Mouse (Mus musculus) G1E (cell line): Measurements from ENCODE around the gene Cyp2a12. TPM values are rescaled to one million over a fixed set of nuclear protein-coding genes. Genes with fewer than 3 reads are reported as not detected.
"Not testable (repeated sequence)": the region's sequence is repeated elsewhere in the genome, so short reads cannot be mapped to it uniquely, and the experiment has no call there.

Source experiments
- ATAC-seq: 2 replicates; pipeline ENCODE4 v1.8.0; 2016; ENCODE audit warnings: mild to moderate bottlenecking; ENCODE audit not compliant: insufficient number of reproducible peaks, poor library complexity, low FRiP score, severe bottlenecking; ENCODE audit errors: extremely low read depth
- DNase-seq: peaks from one replicate; pipeline ENCODE4 v3.0.0; 2012; ENCODE audit warnings: low spot score
- H3K27me3 ChIP-seq: 2 replicates; pipeline ENCODE4 v1.6.1; 2012; ENCODE audit warnings: mild to moderate bottlenecking, low read length, inconsistent platforms; ENCODE audit not compliant: insufficient read depth
- H3K36me3 ChIP-seq: replicated peaks from 2 replicates; pipeline ENCODE3; 2012; ENCODE audit warnings: mild to moderate bottlenecking, inconsistent platforms
- H3K4me1 ChIP-seq: 2 replicates; pipeline ENCODE4 v1.6.1; 2012; ENCODE audit warnings: low read depth, low read length, inconsistent platforms, mixed read lengths; ENCODE audit not compliant: insufficient read depth
- H3K4me3 ChIP-seq: 2 replicates; pipeline ENCODE4 v1.5.1; 2012; ENCODE audit warnings: low read depth, mild to moderate bottlenecking, inconsistent platforms, low read length, moderate library complexity, mixed read lengths
- H3K9me3 ChIP-seq: replicated peaks from 2 replicates; pipeline ENCODE4 v1.6.1; 2012; ENCODE audit warnings: inconsistent platforms
- CTCF ChIP-seq: IDR thresholded peaks from 2 replicates; pipeline ENCODE4 v1.5.1; 2012; ENCODE audit warnings: low read depth, low read length, inconsistent platforms, mixed read lengths
- GATA1 ChIP-seq: IDR thresholded peaks from 2 replicates; pipeline ENCODE4 v1.6.1; 2012; ENCODE audit warnings: borderline replicate concordance, low read length, inconsistent platforms, mixed read lengths
- GATA2 ChIP-seq: IDR thresholded peaks from 2 replicates; pipeline ENCODE4 v1.6.1; 2012; ENCODE audit warnings: low read depth, low read length, inconsistent platforms, borderline replicate concordance
- POLR2AphosphoS5 ChIP-seq: IDR thresholded peaks from 2 replicates; pipeline ENCODE4 v1.6.1; 2012; ENCODE audit warnings: low read depth, low read length, inconsistent platforms; ENCODE audit not compliant: insufficient replicate concordance
- TAL1 ChIP-seq: conservative IDR thresholded peaks from 2 replicates; pipeline ENCODE4 v1.6.1; 2012; ENCODE audit warnings: low read depth, low read length, inconsistent platforms, mixed read lengths
- polyA plus RNA-seq: library from polyadenylated mRNA; stranded (reverse); fragments of >175 nt; gene quantifications from 2 replicates; pipeline ENCODE4 v1.2.3, GENCODE M21; 2012
- total RNA-seq, 2 experiments: library from RNA; stranded (forward) in 1 of 2; stranded (reverse) in 1 of 2; fragments of 200-1000 nt in 1 of 2; fragments of >200 nt in 1 of 2; fragmentation: Nextera tagmentation in 1 of 2; gene quantifications; 2 replicates each; pipeline ENCODE4 v1.2.3; 2014 to 2017

Gene Cyp2a12
- total RNA-seq (2014; fragmentation: Nextera tagmentation) (not detected in 2 replicates), total RNA-seq (2017) (not detected in 2 replicates), polyA plus RNA-seq (not detected in 2 replicates)

DNA sequence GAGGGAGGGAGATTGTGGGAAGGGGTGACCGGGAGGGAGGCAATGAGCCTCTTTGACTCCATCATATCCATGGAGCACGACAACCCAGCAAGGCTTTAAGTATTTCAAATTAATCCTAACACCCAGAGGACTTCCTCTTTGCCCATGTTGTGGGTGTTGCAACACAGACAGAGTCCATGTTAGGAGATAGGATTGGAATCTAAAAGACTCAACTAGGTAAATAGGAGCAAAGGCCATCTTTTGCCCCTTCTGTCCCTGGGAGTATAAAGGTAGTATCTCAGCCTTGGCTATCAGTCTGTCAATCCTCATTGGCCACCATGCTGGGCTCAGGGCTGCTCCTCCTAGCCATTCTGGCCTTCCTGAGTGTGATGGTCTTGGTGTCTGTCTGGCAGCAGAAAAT, at the start of gene Cyp2a12:
TSS of gene Cyp2a12 (plus strand) at position 293 of the 400 bp plus-strand sequence.
- no peak for DNase-seq
- no peaks in the 10 kb centered on the region for H3K4me1 ChIP-seq
- no peaks in the 10 kb centered on the region for H3K27me3 ChIP-seq
- TF ChIP-seq POLR2AphosphoS5 = no peak
- TF ChIP-seq GATA1 = no peak
- no peak for TF ChIP-seq CTCF
- no peak for TF ChIP-seq TAL1
- no peak for TF ChIP-seq GATA2
- H3K36me3 ChIP-seq = no peaks in the 10 kb centered on the region
- no peak within 1 kb of the TSS for H3K4me3 ChIP-seq
- ATAC-seq = no peak
- H3K9me3 ChIP-seq = no peaks in the 10 kb centered on the region

DNA sequence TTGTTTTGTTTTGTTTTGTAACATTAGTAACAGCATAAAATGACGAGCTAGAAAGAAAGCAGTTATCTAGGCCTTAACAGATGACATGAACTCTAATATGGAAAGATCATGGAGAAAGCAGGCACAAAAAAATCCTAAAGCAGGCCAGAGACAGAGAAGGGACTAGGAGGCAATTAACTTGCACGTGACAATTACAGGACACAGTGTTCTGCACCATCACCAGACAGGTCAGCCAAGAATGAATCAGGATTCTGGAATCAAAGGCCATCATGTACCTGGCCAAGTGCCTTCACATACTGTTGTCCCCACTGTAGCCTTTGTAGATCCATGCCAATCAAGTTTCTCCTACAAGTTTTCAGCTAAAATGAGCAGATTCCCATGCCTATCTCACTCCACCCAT, 47.4 kb upstream of the Cyp2a12 start:
- H3K4me1 ChIP-seq, H3K9me3 ChIP-seq, H3K36me3 ChIP-seq, H3K4me3 ChIP-seq, ATAC-seq, DNase-seq, H3K27me3 ChIP-seq: not testable (repeated sequence)

DNA sequence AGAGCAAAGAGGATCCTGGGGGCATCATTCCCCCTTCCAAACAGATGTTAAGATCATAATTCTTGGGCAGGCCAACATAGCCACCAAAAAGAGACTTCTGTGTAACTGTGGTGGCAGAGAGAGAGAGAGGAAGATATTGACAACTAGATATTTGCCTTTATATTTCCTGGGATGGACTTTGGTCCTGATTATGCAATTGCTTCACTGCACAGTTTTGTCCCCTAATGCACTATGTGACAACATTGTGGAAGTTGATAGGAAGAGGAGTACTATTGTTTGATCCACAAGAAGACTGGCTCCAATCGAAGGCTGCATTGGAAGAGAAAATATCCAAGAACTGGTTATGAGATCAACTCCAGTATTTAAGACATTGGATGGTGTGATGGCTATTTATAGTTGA, 46.9 kb upstream of the Cyp2a12 start:
- H3K36me3 ChIP-seq, ATAC-seq: not testable (repeated sequence)

DNA sequence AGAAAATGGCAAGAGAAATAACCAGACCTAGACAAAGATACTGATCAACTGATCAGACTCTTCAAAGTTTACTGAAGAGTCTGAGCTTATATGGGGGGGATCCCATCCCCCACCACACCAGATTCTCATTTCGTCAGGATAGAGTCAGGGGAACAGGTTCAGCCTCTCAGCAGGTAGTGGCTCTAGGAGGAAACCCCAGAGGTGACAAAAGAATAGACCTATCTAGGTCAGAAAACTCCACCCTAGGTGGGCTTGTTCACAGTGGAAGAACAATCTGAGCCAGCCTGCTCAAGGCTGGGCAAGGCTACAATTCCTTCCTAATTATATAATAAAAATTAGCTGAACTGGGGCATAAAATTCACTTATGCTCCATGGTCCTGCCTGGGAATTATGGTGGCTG, 46.3 kb upstream of the Cyp2a12 start:
- Histone ChIP-seq H3K4me1 (no peaks in the 10 kb centered on the region), H3K36me3 (no peaks in the 10 kb centered on the region), H3K27me3 (no peaks in the 10 kb centered on the region), H3K9me3 (no peaks in the 10 kb centered on the region), H3K4me3 (no peak overlapping the region)
- ATAC-seq (no peak), DNase-seq (no peak)
- no peak for TF ChIP-seq POLR2AphosphoS5
- no peak for TF ChIP-seq TAL1
- no peak for TF ChIP-seq GATA1
- no peak for TF ChIP-seq GATA2
- no peak for TF ChIP-seq CTCF

More for the DNA sequence above, 46.9 kb upstream of the Cyp2a12 start:
- DNase-seq, H3K27me3 ChIP-seq, H3K4me1 ChIP-seq, H3K4me3 ChIP-seq, H3K9me3 ChIP-seq: not testable (repeated sequence)

DNA sequence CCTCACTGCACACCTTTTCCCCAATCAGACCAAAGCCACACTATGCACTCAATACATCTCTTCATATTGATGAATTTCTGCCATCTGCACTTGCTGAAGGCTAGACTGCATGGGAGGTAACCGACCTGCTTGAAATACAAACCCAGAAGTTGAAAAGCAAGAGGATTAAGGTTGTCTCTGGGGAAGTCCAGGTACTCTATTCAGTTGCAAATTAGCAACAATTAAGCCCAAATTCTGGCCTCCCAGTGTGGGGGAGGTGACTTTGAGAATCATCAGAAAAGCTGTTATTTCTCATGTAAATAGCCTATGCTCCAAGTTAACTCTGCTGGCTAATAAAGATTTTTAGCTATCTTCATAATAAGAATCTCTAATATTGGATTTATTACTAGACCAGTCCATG, 45.7 kb upstream of the Cyp2a12 start:
- H3K27me3 ChIP-seq, ATAC-seq, H3K4me3 ChIP-seq, DNase-seq, H3K4me1 ChIP-seq, H3K9me3 ChIP-seq, H3K36me3 ChIP-seq: not testable (repeated sequence)

DNA sequence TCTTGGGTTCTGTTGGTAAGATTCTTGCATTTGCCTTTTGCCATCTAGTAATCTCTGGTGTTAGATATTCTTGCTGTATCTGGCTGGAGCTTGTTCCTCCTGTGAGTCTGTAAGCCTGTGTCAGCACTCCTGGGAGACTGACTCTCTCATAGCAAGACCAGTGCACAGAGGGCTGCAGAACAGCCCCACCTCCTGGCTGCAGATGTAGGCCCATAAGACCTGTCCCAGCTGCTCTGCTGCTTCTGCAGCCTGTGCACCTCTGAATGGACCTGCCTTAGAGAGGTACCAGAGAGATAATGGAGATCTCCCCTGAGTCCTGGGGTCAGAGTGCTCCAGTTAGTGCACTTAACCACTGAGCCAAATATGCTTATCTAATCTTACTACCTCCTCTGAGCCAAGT, 2.3 kb upstream of the Cyp2a12 start:
- H3K9me3 ChIP-seq, H3K36me3 ChIP-seq, H3K27me3 ChIP-seq, H3K4me3 ChIP-seq, H3K4me1 ChIP-seq, DNase-seq, ATAC-seq: not testable (repeated sequence)

DNA sequence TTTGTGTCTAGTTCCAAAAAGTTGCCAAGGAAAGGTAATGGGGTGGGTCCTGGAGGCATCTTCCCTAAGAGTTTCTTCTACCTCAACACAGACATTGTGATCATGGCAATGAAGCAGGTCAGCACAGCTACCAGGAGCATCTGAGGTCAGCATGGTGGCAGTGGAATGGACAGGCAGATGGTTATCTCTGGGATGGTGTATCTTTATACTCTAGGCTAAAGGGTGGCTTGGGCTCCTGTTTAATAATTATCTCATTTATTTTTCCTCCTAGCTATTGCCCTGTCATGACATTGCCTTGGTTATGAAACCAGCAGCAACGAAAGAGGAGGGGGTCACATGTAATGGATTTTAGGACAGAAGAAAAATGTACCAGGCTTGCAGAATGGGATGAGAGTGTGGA, 20.0 kb downstream of the Cyp2a12 start:
- H3K27me3 ChIP-seq, H3K4me3 ChIP-seq, H3K9me3 ChIP-seq, H3K4me1 ChIP-seq, DNase-seq, ATAC-seq, H3K36me3 ChIP-seq: not testable (repeated sequence)

DNA sequence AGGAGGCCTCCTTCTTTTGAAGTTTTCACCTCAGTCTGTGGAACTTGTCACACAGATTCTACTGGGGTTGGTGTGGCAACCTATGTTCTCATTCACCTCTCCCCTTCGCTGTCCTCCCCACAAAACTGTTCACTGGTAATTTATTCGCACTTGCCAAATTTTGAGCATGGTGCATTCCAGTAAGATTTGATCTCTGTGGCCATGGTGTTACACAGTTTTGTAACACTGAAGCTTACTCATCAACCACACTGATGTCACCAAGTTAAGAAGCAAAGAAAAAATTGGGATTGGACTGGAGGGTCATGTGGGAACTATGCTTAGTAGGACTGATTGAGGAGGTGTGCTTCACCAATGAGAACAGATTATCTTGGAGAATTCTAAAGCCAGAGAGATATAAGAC, 30.5 kb downstream of the Cyp2a12 start:
- not testable (repeated sequence) for ATAC-seq, DNase-seq, H3K36me3 ChIP-seq, H3K4me1 ChIP-seq, H3K4me3 ChIP-seq, H3K27me3 ChIP-seq, H3K9me3 ChIP-seq

DNA sequence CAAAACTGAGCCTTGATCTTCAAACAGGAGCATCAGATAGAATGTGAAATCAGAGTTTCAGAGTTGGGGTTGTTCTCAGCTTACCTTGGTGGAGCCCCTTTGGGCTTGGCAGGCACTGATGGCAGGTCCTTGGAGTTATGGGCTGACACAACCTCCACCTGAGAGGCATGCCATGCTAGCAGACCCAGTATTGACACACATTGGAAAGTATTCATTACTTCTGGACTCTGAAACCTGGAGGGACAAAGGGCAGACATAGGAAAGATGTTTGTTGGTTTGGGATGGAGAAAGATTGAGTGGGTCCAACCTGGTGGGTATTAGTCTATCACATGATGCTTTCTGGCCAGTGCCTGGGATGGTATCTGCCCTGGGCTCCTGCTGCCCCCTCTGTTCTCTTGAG, 31.0 kb downstream of the Cyp2a12 start:
- H3K4me1 ChIP-seq, H3K27me3 ChIP-seq, ATAC-seq, H3K4me3 ChIP-seq, H3K9me3 ChIP-seq, DNase-seq, H3K36me3 ChIP-seq: not testable (repeated sequence)
